Mouse (Mus musculus) hindbrain, embryonic 15.5 days (tissue): ENCODE measurements around the gene Olfr625-ps1. TPM values are rescaled to one million over a fixed set of nuclear protein-coding genes. Genes with fewer than 3 reads are reported as not detected.

Experiments used
- polyA plus RNA-seq: library from polyadenylated mRNA; unstranded; fragments of >200 nt; fragmentation: Nextera tagmentation; extraction: Ambion mirVana; gene quantifications from 2 replicates; pipeline ENCODE4 v1.2.1, GENCODE M21; 2015

The Olfr625-ps1 gene
- polyA plus RNA-seq, 1 experiment from 2014 or later, result not detected

Other genes with a start within 250 kb of the Olfr625-ps1 start
- not detected in 2 replicates for gene Olfr605, start 237.3 kb upstream of the Olfr625-ps1 start, polyA plus RNA-seq
- gene Olfr606, start 233.7 kb upstream of the Olfr625-ps1 start, polyA plus RNA-seq, result not detected in 2 replicates
- gene Olfr607, start 218.6 kb upstream of the Olfr625-ps1 start, polyA plus RNA-seq, result not detected in 2 replicates
- not detected in 2 replicates for gene Olfr608, start 212.8 kb upstream of the Olfr625-ps1 start, polyA plus RNA-seq
- gene Olfr609, start 184.7 kb upstream of the Olfr625-ps1 start, polyA plus RNA-seq, result not detected in 2 replicates
- not detected in 2 replicates for gene Olfr610, start 170.6 kb upstream of the Olfr625-ps1 start, polyA plus RNA-seq
- gene Olfr611, start 161.9 kb upstream of the Olfr625-ps1 start, polyA plus RNA-seq, result not detected in 2 replicates
- not detected in 2 replicates for gene Olfr612, start 140.0 kb upstream of the Olfr625-ps1 start, polyA plus RNA-seq
- gene Olfr613, start 134.6 kb upstream of the Olfr625-ps1 start, polyA plus RNA-seq, result not detected in 2 replicates
- gene Olfr615, start 126.6 kb upstream of the Olfr625-ps1 start, polyA plus RNA-seq, result not detected in 2 replicates
- gene Olfr616, start 113.6 kb upstream of the Olfr625-ps1 start, polyA plus RNA-seq, result not detected in 2 replicates
- not detected in 2 replicates for gene Olfr617, start 109.7 kb upstream of the Olfr625-ps1 start, polyA plus RNA-seq
- gene Olfr618, start 92.6 kb upstream of the Olfr625-ps1 start, polyA plus RNA-seq, result not detected in 2 replicates
- gene Olfr619, start 82.1 kb upstream of the Olfr625-ps1 start, polyA plus RNA-seq, result not detected in 2 replicates
- not detected in 2 replicates for gene Olfr620, start 70.2 kb upstream of the Olfr625-ps1 start, polyA plus RNA-seq
- gene Olfr622, start 40.0 kb upstream of the Olfr625-ps1 start, polyA plus RNA-seq, result not detected in 2 replicates
- gene Olfr623, start 19.0 kb upstream of the Olfr625-ps1 start, polyA plus RNA-seq, result not detected in 2 replicates
- gene Olfr624, start 11.5 kb upstream of the Olfr625-ps1 start, polyA plus RNA-seq, result 0.03 TPM in 1 of 2 replicates, not detected in the other
- not detected in 2 replicates for gene Olfr243, start 32.0 kb downstream of the Olfr625-ps1 start, polyA plus RNA-seq
- not detected in 2 replicates for gene Olfr628, start 47.7 kb downstream of the Olfr625-ps1 start, polyA plus RNA-seq
- gene Olfr629, start 62.2 kb downstream of the Olfr625-ps1 start, polyA plus RNA-seq, result not detected in 2 replicates
- not detected in 2 replicates for gene Olfr630, start 74.6 kb downstream of the Olfr625-ps1 start, polyA plus RNA-seq
- not detected in 2 replicates for gene Olfr69, start 88.9 kb downstream of the Olfr625-ps1 start, polyA plus RNA-seq
- not detected in 2 replicates for gene Olfr68, start 97.0 kb downstream of the Olfr625-ps1 start, polyA plus RNA-seq
- not detected in 2 replicates for gene Olfr67, start 109.1 kb downstream of the Olfr625-ps1 start, polyA plus RNA-seq
- gene Hbb-bt, start 131.3 kb downstream of the Olfr625-ps1 start, polyA plus RNA-seq, result 1,494 and 1,956 TPM in 2 replicates
- gene Hbb-bs, start 145.4 kb downstream of the Olfr625-ps1 start, polyA plus RNA-seq, result 4,421 and 5,872 TPM in 2 replicates
- not detected in 2 replicates for gene Hbb-bh2, start 157.8 kb downstream of the Olfr625-ps1 start, polyA plus RNA-seq
- 1.3 and 2.5 TPM in 2 replicates for gene Hbb-bh1, start 160.4 kb downstream of the Olfr625-ps1 start, polyA plus RNA-seq
- gene Hbb-y, start 170.5 kb downstream of the Olfr625-ps1 start, polyA plus RNA-seq, result 123 and 187 TPM in 2 replicates
- gene Olfr66, start 203.5 kb downstream of the Olfr625-ps1 start, polyA plus RNA-seq, result not detected in 2 replicates
- not detected in 2 replicates for gene Olfr64, start 211.8 kb downstream of the Olfr625-ps1 start, polyA plus RNA-seq
- not detected in 2 replicates for gene Olfr65, start 220.8 kb downstream of the Olfr625-ps1 start, polyA plus RNA-seq
- gene Olfr631, start 246.1 kb downstream of the Olfr625-ps1 start, polyA plus RNA-seq, result not detected in 2 replicates